Mouse (Mus musculus) cerebellum, adult 11-12 months (tissue): ENCODE data around the gene Rce1.
A peak's percentile ranks its signal among the peaks of the same experiment; 100 is the strongest.

Source experiments
- DNase-seq: peaks from one replicate; pipeline ENCODE4 v3.0.0; 2022

Rce1 gene

DNA sequence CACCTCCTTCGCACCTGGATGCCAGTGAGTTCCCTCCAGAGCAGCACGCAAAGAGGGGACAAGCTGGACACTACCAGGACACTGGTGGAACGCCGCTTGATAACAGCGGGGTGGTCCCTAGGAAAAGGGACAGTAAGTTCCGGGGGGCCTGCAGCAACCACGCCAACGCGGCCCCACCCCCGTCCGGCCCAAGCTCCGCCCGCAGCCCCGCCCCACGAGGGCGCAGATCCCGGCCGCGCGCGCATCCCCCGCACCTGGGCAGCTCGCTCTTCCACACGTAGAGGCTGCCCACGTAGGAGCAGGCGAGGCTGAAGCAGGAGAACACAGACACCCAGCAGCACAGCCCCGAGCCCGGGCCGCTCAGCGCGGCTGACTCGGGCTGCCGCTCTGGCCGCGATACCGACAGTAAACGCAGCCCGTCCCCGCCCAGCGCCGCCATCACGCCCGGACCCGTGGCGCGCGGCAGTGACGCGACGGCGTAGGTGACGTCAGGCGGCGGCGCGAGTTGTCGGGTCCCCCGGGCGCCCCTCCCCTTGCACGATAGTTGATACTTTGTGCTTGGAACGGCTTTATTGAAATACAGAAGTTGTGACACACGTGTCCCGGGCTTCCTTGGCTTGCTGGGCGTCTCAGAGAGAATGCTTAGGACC, at the start of gene Rce1:
TSS of gene Rce1 (minus strand) at position 463 of the 650 bp plus-strand sequence.
- peak; percentile 84 for DNase-seq

DNA sequence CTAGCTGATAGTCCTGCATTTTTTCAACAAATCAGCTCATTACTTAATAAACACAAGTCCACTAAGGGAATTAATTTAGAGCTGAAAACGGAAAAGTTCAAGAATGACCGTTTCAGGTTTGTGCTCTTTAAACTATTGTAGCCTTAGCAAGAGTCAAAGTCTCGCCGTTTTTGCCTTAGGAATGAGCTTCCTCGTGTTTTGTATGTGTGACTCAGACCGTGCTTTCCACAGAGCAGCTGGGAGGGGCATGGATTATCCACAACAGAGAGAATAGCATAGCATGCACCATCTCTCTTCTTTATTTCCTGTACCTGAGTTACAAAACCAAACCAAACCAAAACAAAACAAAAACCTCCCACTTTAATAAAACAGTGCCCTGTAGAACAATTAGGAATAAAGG, 47.0 kb upstream of the Rce1 start:
- no peak for DNase-seq

DNA sequence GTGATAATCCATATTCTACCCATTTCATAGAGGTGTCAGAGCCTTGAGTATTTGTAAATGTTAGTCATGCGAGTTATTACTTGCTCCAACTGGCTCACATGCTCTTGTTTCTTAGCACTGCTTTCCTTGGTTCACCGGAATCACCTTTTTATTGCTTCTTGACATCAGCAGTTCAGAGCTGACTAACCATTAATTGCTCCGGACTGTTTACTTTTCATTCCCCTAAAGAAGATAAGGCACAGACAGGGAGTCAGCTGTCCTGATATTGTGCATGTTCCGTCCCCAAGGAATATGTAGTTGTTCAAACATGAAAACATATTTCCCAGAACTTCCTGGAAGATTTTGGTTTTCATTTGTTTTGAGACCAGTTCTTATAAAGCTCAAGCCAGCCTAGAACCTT, 45.3 kb upstream of the Rce1 start:
- no peak for DNase-seq

DNA sequence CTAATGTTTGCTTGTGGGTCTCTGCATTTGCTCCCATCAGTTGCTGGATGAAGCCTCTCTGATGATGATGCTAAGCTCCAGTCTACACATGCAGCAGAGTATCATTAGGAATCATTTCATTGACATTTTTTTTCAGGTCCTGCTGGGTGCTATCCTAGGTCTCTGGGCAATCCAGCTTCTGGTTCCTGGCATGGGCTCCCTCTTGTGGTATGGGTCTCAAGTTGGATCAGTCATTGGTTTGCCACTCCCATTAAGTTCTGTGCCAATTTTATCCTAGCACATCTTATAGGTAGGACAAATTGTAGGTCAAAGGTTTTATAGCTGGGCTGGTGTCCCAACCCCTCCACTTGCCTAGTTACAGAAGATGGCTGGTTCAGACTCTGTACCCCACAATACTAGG, 41.4 kb upstream of the Rce1 start:
- DNase-seq, result no peak

DNA sequence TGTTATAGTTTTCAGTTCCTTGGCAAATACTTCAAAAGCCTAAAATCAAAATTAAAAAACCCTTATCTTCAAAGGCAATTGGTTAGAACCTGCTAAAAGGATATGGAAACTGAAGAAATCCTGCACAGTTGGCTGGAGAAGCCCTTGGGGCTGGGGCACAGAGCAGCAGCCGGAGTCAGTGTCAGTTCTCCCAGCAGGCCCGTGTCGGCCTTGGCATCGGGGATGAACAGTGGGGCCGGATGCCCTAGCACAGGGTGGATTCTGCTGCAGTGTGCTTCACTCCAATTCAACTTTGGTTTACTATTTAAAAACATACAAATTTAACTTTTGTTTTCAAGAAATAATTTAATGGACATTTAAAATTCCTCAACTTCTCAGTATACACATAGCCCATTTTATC, 32.7 kb upstream of the Rce1 start:
- peak; percentile 28 for DNase-seq

DNA sequence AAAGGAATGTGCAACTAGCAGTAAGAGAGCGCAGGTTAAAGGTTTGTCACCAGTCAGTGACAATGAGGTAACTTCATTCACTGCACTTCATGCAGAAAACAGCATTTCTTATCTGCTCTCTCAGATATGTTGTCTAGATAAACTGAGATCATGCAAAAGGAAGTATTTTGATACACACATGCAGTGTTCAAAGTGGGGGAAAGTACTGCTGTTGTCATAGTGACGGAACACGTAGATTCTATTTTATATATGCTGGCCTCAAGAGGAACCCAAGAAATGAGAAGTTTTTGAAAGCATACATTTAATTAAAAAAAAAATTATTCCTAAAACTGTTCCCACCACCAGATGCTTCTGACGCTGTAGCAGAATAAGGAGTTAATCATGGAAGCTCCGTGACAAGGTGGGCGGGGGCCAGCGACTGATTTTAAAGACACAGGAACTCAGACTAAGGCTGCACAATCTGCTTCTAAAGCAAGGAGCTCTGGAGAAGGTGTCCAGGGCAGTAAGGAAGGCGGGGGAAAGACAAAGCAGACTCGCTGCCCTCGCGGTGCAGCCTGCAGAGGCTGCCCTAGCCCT, 21.6 kb upstream of the Rce1 start:
- no peak for DNase-seq

DNA sequence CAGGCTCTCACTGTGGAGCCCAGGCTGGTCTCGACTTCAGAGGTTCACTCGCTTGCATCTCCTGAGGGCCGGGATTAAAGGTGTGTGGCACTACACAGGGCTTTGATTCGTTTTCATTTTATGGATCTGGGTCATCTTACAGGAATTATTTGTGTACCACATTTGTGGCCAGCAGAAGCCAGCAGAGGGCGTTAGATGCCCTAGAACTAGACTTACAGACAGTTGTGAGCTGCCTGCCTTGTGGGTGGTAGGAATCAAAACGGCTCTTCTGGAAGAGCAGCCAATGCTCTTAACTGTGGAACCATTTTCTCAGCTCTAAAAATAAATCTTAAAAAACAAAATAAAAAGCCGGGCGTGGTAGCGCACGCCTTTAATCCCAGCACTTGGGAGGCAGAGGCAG, 18.8 kb upstream of the Rce1 start:
- peak; percentile 64 for DNase-seq

DNA sequence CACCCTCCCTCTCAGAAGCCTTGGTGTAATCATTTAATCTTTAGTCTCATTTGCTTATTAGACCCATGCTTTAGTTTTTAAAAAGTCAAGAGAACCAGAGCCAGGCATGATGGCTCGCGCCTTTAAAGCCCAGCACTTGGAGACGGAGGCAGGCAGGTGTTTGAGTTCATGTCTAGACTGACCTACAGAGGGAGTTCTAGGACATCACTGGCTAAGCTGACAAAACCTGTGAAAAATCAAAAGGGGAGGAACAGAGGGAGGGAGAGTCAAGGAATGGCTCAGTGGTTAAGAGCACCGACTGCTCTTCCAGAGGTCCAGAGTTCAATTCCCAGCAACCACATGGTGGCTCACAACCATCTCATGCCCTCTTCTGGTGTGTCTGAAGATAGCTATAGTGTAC, 10.5 kb upstream of the Rce1 start:
- no peak for DNase-seq

DNA sequence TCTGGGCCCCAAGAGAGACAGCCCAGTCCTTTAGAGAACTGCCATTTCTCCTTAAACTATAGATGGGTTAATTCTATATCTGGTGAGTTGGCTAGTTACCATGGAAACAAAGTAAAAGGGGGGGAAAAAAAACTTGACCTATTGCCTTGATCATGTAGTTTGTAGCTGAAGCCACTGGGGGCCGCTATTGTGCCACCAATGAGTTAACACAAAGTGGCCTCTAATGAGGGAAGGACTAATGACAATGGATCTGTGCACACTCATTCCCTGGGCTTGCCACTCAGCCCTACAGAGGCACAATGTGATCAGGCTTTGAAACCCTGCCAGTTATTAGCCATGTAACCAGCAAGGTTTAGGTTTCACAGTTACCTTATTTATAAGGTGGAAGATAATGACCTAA, 3.4 kb upstream of the Rce1 start:
- DNase-seq, result peak; percentile 77

DNA sequence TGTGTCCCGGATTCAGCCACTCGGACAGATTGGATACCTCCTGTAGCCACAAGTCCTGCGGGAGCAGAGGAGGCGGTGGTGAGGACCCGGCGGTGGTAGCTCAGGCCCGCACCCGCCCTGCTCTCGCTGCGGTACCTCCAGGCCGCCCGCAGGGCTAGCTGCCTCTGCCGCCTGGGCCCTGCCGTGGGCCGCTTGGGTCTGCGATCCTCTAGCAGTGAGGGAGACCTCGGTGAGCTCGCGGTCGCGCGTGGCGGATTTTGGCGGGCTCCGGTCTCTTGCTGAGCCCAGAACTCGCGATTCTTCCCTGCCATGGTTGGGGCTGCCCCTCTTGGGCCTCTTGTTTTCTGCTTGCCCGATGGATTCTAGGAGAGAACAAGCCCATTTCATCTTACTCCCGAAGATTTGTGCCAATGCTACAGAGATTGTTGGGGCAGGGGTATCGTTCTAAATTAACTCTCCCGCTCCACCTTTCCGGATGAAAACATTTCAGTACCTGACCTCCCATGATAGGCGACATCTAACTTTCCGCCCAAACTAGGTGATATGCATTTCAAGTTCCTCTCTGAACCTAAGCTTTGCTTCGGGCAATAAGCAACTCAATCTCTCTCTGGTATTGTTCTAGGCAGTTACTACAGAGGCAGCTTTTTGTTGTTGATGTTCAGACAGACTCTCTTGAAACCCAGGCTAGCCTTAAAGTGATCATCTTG, 541 bp upstream of the Rce1 start:
- DNase-seq, result no peak

DNA sequence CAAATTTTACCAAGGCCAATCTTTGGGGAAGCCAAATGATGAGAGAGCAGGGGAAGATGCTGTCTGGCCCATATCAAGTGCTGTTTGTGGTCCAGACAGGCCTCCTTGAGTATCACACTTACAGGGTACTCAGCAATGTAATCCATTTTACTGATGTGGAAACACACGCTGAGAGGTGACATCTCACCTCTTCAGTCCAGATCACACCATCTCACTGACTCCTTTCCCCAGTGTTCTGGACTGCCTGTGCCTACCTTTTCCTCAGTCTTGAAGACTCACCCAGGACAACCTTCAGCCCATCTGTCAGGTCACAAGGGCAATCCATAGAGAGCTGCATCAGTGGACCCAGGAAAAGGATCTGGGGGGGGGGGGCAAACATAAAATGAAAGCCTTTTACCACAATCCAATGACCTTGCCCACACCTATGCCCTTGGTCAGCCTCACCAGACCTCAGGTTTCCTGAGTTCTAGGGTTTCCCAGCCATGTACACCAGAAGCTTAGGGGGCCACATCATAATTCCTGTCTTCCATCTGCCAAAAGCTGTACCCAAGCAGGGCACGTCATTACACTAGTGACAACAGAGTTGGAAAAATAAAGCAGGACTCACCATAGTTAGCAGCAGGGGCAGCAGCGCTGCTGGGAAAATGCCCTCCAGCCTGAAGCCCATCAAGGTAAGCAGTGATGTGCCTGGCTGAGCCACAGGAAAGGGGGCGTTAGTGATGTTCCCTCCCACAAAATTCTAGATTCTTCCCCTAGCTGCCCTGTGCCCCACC, 849 bp downstream of the Rce1 start:
- DNase-seq, result peak; percentile 13

DNA sequence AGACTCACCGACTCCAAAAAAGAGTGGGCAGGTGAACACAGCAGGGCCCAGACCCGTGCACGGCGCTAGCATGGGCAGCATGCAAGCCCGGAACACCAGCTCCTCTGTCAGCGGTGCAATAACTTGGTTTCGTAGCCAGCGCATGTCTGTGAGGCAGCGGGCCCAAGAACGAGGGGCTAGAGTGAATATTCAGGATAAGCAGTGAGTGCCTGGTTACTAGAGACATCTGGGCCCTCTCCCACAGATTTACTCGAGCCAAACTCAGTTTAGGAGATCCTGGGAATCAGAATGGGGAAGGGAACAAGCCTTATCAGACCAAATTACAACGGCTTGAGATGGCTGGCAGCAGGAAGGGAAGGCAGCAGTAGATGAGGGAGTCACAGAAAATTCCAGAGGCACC, 1.4 kb downstream of the Rce1 start:
- DNase-seq, result peak; percentile 44

DNA sequence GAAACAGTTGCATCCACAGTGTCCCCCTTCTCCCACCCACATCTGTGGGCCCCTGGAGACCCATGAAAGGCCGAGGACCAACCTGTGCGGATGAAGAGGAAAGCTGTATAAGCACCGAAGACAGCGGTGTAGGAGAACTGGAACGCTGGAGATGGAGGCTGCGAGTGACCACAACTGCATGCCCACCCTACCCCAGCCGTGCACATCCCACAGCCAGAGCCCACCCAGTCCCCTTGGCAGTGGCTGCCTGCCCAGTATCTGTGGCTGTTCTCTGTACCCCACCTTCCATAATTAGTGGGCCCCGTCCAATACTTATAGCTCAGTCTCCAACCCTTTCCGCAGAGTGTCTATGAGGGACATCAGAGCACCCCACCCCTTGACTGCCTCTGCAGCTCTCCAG, 2.0 kb downstream of the Rce1 start:
- peak; percentile 44 for DNase-seq

DNA sequence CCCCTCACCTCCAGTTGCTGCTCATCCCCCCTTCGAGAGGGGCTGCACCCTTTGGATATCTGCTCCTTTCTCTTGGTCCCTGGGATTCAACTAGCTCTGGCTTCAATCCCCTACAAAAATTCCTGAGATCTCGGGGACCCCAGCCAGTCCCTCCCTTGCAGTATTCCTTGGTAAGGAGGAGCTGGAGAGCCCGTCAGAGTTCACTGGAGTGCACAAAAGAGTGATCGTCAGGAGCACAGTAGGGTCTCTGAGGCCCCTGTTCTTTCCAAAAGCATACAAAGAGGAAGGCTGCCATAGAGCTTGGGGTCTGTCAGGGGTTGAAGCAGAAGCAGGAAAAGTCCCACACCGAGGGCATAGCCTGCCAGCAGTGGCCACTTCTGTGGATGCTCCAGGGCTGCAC, 2.7 kb downstream of the Rce1 start:
- peak; percentile 17 for DNase-seq

DNA sequence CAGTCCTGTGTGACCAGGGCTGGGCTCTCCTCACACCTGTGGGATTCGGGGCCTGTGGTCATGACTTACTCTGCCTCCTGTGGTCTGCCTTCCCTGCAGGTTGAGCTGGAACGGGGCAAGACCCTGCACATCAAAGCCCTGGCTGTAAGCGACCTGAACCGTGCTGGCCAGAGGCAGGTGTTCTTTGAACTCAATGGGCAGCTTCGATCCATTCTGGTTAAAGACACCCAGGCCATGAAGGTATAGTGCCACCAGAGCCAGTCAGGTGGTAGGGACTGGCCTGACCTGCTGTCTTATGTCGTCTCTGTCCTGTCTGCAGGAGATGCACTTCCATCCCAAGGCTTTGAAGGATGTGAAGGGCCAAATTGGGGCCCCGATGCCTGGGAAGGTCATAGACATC, 4.7 kb downstream of the Rce1 start:
- peak; percentile 13 for DNase-seq

DNA sequence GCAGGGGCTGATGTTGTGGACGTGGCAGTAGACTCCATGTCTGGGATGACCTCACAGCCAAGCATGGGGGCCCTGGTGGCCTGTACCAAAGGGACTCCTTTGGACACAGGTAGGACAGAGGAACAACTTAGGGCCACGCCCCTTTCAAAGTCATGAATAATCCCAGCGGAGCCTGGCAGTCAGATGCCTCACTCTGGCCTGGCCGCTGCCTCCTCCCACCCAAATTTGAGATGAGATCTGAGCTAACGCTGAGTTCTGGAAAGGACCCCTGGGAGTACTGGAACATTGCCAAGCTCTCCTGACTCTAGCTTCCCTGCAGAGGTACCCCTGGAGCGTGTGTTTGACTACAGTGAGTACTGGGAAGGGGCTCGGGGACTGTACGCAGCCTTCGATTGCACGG, 6.0 kb downstream of the Rce1 start:
- peak; percentile 53 for DNase-seq

DNA sequence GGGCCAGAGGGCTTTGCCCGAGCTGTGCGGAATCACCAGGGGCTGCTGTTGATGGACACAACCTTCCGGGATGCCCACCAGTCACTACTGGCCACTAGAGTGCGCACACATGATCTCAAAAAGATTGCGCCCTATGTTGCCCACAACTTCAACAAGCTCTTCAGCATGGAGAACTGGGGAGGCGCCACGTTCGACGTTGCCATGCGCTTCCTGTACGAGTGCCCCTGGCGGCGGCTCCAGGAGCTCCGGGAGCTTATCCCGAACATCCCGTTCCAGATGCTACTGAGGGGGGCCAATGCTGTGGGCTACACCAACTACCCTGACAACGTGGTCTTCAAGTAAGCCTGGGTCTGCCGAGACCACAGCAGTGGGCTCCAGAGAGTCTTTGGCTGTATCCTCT, 7.3 kb downstream of the Rce1 start:
- peak; percentile 41 for DNase-seq

DNA sequence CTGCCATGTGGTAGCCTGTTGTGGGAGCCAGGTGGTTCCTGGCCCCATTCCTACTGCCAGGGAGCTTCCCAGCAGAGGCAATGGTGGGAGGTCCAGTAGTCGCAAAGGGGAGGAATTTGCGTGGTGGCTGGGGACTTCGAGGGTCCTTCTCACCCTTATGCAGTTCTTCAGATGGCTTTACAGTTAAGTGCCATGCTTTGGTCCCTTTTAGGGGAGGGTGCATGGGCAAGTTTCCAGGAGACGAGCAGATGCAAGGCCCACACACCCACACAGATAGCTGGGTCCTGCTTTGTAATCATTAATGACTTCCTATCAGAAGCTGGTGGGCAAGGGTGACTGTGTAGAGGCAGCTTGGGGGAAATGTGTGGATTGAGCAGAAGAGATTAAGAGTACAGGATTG, 8.9 kb downstream of the Rce1 start:
- DNase-seq, result peak; percentile 64

DNA sequence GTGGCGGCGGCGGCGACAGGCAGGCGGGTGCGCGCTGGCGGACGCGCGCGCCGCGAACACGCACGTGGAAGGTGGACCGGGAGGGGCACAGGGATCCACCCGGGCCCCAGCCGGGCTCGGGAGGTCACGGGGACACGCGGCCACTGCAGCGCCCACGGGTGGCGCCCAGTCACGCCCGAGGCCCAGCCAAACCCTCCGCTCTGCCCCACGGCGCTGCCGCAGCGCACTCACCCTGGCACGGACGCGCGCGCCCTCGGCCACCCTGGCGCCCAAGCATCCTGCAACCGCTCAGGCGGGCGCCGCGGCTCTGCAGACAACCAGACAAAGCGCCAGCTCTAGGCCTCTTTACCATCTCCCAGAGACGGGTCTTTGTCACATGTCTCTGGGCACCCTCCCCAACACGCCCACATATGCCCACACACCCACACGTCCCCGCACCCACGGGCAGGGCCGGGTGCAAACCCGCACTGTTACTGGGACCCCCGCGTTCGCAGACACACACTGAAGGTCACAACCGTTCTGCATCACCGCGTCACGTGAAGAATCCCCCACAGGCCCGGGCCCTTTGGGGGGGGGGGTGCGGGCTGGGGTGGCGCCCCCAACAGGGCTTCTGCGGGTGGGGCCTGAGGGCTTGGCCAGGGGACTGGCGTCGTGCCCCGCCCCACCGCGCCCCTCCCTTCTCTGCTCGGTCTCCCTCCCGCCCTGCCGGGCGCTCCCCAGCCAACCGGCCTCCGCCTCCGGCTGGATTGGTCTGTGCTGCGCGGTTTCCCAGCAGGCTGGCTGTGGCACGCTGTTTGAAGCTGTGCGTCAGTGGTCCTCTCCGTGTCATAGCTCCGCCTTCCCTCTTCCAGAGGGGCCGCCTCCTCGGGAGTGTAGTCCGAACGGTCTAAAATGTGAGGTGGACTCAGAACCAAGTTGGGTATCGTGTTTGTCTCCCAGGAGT, 10.0 kb downstream of the Rce1 start, which contains the start of gene Lrfn4:
TSS of gene Lrfn4 (minus strand) at position 517 of the 943 bp plus-strand sequence.
- peak; percentile 91 for DNase-seq

DNA sequence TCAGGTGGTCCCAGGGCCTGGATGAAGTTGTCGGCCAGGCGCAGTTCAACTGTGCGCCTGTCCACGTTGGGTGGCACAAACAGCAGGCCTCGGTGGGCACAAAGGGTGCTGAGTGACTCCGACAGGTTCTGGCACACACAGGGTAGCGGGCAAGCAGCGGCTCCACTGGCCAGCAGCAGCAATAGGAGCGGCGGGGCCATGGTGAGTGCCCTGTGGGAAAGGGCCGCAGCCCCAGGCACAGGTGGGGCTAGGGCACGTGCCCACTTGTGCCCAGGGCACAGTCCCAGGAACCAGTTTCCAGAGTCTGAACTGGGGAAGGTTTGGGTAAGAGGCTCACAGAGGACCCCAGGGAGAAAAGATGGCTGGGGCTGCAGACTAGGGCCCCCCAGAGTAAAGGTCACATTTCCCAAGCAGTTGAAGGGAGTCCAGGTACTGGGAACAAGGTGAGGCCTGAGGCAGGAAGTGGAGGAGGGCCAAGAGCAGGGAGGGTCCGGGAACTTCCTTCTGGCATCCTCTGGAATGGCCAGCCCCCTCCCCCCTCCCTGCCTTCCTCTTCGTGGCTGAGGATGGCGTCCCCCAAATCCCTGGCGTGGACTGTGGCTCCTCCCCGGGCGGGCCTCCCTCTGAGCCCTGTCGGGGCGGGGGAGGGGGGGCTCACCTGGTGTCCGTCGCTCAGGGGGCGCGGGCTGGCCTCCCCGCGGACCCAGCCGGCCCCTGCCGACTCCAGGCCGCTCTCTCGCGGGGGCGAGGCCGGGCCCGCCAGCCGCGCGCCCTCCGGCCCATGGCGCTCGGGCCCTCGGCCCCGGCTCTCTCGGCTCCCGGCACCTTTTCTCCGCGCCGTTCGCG, 10.9 kb downstream of the Rce1 start:
- DNase-seq, result peak; percentile 70
